Mouse (Mus musculus) CD4-positive, CD25-positive, alpha-beta regulatory T cell, adult 4 months (primary cell): ENCODE data around the gene Srebf2. TPM values are rescaled to one million over a fixed set of nuclear protein-coding genes. Genes with fewer than 3 reads are reported as not detected.
A peak's percentile ranks its signal among the peaks of the same experiment; 100 is the strongest.

Source experiments
- ATAC-seq: one replicate; pipeline ENCODE4 v1.8.0; 2017
- polyA plus RNA-seq, 2 experiments: library from polyadenylated mRNA; unstranded; fragments of 100-300 nt; shearing (Covaris generic); gene quantifications; one replicate each; pipeline ENCODE4 v1.2.1; 2017

The Srebf2 gene
- polyA plus RNA-seq, 2 experiments from 2014 or later = 32.2 to 56.0 TPM

- ATAC-seq = no peak
Measured at GRCm38 (mm10) chr15:82158243-82159035, 11.5 kb downstream of the Srebf2 start.

GRCm38 (mm10) chr15:82159471-82159870, 12.5 kb downstream of the Srebf2 start:
- ATAC-seq = no peak

GRCm38 (mm10) chr15:82160731-82161640, 14.0 kb downstream of the Srebf2 start:
- no peak for ATAC-seq

- ATAC-seq = no peak
Measured at GRCm38 (mm10) chr15:82161965-82162600, 15.1 kb downstream of the Srebf2 start.

GRCm38 (mm10) chr15:82163356-82164060, 16.5 kb downstream of the Srebf2 start:
- ATAC-seq = no peak

GRCm38 (mm10) chr15:82164061-82164399, 17.0 kb downstream of the Srebf2 start:
- no peak for ATAC-seq

- ATAC-seq = no peak
Measured at GRCm38 (mm10) chr15:82164496-82164895, 17.5 kb downstream of the Srebf2 start.

- peak; percentile 32 for ATAC-seq
Measured at GRCm38 (mm10) chr15:82165332-82166239, 18.6 kb downstream of the Srebf2 start.

- peak; percentile 69 for ATAC-seq
Measured at GRCm38 (mm10) chr15:82166240-82167100, 19.5 kb downstream of the Srebf2 start.

GRCm38 (mm10) chr15:82167201-82168168, 20.5 kb downstream of the Srebf2 start:
- ATAC-seq = peak; percentile 13

- ATAC-seq = no peak
Measured at GRCm38 (mm10) chr15:82169671-82170070, 22.7 kb downstream of the Srebf2 start.

GRCm38 (mm10) chr15:82170437-82171377, 23.7 kb downstream of the Srebf2 start:
- no peak for ATAC-seq

GRCm38 (mm10) chr15:82172648-82173047, 25.7 kb downstream of the Srebf2 start:
- no peak for ATAC-seq

- no peak for ATAC-seq
Measured at GRCm38 (mm10) chr15:82175091-82175490, 28.1 kb downstream of the Srebf2 start.

GRCm38 (mm10) chr15:82177743-82178290, 30.8 kb downstream of the Srebf2 start:
- no peak for ATAC-seq

- no peak for ATAC-seq
Measured at GRCm38 (mm10) chr15:82181131-82181530, 34.1 kb downstream of the Srebf2 start.

- no peak for ATAC-seq
Measured at GRCm38 (mm10) chr15:82182311-82182710, 35.3 kb downstream of the Srebf2 start.

GRCm38 (mm10) chr15:82183596-82183995, 36.6 kb downstream of the Srebf2 start:
- no peak for ATAC-seq
